Mouse (Mus musculus): ENCODE data around the gene Msi2.

The Msi2 gene

GRCm38 (mm10) chr11:88561191-88561590 lies 157.1 kb downstream of the Msi2 start:
- peak; percentile 75 for DNase-seq (ENCODE audit: low spot score)

DNA sequence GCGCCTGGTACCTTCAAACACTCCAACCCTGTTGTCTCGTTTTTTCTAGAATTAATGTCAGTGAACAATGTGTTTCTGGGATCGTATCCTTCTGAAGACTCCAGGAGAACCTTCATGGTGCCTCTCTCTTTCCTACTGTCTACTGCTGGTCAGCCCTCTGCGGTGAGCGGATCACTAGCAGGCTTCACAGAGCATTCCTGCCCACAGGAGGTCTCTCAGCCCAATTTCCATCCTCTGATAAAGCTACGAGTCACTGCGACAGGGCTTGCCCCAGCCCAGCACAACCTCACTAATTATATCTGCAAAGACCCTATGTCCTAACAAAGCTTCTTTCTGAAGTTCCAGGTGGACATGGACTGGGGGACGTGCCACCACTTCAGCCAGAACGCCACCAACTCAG lies 157.7 kb downstream of the Msi2 start:
- no peak for DNase-seq (ENCODE audit: low spot score)

- no peak for DNase-seq (ENCODE audit: low spot score)
These were observed 158.8 kb downstream of the Msi2 start for GRCm38 (mm10) chr11:88559365-88559970.

DNA sequence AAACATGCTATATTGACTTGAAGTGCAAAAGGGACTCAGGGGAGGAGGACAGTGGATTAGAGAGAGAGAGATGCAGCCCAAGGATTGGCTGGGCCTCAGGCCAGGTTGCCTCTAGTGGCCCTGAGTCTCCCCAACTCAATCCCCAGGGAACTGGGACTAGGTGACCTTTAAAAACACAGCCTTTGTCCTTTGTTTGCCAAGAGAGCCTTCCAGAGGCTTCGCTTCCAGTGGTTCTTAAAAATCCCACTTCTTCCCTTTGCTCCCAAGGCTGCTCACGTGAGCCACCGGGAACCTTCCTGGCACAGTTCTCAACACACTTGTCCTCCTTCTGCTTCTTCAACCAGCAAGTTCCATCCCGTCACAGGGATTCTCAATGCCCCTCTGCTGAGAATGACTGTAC lies 159.6 kb downstream of the Msi2 start:
- DNase-seq (ENCODE audit: low spot score), result no peak

DNA sequence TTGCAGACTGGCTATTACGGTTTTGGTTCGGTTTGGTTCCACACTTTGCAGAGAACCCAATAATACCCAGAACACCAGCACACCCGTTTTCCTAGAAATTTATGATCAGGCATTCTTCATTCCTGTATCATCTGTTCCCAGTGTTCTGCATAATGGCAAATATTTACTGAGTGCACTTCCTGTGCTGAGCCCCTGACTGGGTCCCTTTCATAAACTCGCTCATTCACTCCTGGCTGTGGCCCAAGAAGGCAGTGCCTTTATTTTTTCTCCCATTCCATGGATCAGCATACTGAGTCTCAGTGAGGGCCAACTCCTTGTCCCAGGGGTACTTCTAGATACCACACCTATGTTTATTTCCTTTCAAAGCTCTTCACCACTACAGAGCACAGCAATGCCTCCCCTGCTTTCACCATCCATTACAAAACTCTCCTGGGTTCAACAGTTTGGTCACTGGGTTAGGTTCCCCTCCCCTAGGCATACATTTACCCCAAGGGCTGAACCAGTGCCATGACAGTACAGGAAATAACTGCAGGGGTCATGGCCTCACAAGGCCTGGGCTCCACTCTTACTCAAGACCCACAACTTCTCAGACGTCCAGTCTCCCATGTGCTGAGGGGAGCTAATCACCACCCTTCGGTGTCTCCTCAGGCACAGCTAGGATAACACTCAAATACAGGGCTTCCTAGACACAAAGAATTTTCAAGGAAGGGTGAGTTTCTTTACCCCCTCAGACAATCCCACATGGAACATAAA lies 160.3 kb downstream of the Msi2 start:
- DNase-seq (ENCODE audit: low spot score), result no peak

DNA sequence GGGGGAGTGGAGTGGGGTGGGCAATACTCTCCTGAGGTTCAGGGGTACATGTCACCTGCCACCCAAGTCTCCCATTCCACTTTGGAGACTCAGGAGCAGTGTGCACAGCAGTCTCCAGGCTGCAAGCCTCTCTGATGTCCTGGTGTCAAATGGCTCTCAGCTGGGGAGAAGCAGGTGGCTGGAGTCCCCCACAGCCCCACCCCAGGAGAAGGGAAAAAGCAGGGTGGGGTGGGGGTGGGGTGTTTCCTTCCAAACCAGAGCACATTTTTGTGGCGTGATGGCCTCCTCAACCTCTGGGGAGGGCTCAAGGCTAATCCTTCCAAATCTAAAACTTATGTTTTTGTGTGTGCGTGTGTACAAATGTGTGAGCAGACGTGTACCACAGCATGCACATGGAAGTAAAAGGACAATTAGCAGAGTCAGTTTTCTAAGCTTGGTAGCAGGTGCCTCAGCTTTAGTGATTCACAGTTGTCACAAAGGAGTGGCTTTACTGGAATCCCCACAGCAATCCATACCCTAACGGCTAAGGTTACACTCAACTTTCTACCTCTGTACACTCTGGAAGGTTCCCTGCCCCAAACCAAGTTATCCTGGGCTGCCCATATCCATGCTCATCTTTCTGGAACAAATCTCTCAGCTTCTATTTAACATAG lies 161.1 kb downstream of the Msi2 start:
- no peak for DNase-seq (ENCODE audit: low spot score)

GRCm38 (mm10) chr11:88555902-88556549 lies 162.3 kb downstream of the Msi2 start:
- peak; percentile 65 for DNase-seq (ENCODE audit: low spot score)

DNA sequence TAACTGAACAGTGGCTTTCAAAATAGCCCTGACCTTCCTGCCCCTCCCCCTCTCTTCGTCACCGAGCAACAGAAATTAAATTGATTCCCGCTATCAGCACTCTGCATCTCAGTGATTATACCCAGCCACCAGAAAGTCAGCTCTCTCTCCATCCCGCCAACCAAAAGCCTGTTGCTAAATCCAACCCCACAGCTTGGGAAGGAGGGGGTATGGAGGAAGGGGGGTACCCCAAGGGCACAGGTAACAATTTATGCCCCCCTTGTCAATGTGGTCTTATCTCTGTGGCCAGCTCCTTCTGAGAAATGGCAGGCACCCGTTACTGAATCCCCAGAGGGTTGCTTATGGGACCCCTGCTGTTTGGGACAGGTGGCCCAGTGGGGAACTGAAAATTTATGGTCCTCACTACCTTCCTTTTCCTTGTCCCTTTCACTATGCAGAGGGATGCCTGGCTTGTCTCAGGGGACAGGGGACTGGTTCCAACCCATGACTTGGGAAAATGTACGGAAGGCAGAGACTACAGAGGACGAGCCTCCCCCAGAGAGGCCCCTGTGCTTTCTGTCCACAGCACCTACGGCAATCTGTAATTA lies 163.0 kb downstream of the Msi2 start:
- DNase-seq (ENCODE audit: low spot score), result no peak

- DNase-seq (ENCODE audit: low spot score), result no peak
These were observed 164.6 kb downstream of the Msi2 start for GRCm38 (mm10) chr11:88553521-88554310.

GRCm38 (mm10) chr11:88552987-88553386 lies 165.3 kb downstream of the Msi2 start:
- peak; percentile 80 for DNase-seq (ENCODE audit: low spot score)

DNA sequence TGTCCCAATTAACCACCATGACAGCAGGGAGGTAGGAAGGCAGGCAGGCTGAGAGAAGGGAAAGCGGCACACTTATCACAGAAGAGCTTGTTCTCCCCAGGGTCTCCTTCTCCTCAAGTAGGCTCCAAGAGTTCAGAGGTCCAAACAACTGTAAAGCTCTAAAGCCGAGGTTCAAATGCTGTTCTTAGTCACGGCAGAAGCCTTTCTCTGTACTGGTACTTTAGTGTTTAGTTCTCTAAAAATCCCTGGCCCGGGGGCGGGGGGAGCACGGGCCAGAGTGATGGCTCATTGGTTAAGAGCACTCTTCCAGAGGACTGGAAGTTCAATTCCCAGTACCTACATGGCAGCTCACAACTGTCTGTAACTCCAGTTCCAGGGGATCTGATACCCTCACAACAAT lies 165.9 kb downstream of the Msi2 start:
- no peak for DNase-seq (ENCODE audit: low spot score)

DNA sequence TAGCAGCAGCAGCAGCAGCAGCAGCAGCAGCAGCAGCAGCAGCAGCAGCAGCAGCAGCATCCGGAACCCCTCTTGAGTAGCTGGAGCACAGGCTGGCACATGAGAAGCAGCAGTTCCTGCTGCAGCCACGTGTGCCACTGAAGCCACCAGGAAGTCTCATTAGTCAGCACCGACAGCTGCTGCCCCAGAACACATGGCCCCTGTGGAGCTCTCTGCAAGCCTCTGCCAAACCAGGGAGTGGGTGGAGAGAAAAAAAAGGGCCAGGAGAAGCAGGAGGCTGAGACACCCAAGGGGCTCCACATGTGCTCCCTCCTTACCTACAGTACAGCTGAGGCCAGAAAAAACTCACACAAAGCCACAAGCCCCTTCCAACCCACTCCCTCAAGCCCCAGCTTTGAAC lies 167.3 kb downstream of the Msi2 start:
- DNase-seq (ENCODE audit: low spot score), result peak; percentile 62

- DNase-seq (ENCODE audit: low spot score), result no peak
These were observed 168.0 kb downstream of the Msi2 start for GRCm38 (mm10) chr11:88550083-88550907.

- no peak for DNase-seq (ENCODE audit: low spot score)
These were observed 168.8 kb downstream of the Msi2 start for GRCm38 (mm10) chr11:88549529-88549900.

GRCm38 (mm10) chr11:88548832-88549528 lies 169.3 kb downstream of the Msi2 start:
- no peak for DNase-seq (ENCODE audit: low spot score)

DNA sequence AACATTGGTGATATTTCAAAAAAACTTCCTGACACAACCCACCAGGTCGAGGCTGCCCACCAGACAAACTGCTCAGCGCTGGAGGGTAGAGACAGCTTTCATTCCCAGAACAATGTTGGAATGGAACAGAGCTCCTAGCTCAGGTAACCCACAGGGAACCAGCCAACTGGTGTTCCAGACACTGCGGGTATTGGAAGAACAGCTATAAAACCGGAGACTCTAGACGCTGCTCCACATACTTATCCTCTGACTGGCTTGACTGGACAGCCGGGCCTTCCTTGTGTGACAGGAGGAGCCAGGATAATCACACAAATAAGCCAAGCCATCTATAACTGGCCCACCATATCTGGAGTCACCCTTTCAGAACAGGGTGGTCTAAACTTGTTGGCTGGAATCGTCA lies 169.9 kb downstream of the Msi2 start:
- no peak for DNase-seq (ENCODE audit: low spot score)

DNA sequence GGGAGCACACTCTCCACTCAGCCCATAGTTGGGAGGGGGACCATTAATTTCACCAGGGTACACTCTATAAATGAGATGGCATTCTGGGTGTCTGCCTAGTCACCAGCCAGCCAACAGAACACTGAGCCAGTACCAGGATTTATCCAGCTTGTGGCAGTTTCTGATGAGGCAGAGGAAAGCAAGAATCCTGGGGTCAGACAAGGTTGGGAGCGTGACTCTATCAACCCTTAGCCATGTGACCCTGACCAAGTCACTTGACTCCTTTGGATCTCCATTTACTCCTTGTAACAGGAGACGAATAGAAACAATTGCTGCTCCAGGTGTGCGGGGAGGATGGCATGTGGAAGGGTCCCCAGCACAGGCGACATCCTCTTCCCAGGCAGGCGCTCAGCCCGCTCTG lies 174.5 kb downstream of the Msi2 start:
- DNase-seq (ENCODE audit: low spot score), result no peak

- no peak for DNase-seq (ENCODE audit: low spot score)
These were observed 175.5 kb downstream of the Msi2 start for GRCm38 (mm10) chr11:88542817-88543216.

GRCm38 (mm10) chr11:88541666-88542639 lies 176.4 kb downstream of the Msi2 start:
- DNase-seq (ENCODE audit: low spot score), result no peak

Data from embryo, embryonic 10 days (tissue).